Mouse (Mus musculus) midbrain, embryonic 13.5 days (tissue): ENCODE data around the gene Pld6. TPM values are rescaled to one million over a fixed set of nuclear protein-coding genes. Genes with fewer than 3 reads are reported as not detected.

Experiments used
- ATAC-seq: fragments of 200-750 bp; cut with Nextera tagmentation; 2 replicates; pipeline ENCODE4 v1.8.0; 2017; ENCODE audit warnings: mild to moderate bottlenecking, moderate TSS enrichment, moderate library complexity
- H3K27ac ChIP-seq: fragments of 300-500 bp; sonication (generic); 2 replicates; pipeline ENCODE4 v1.5.1; 2015; ENCODE audit warnings: inconsistent platforms, mild to moderate bottlenecking, moderate library complexity
- H3K27me3 ChIP-seq: fragments of 300-500 bp; sonication (generic); 2 replicates; pipeline ENCODE4 v1.6.1; 2015; ENCODE audit warnings: mild to moderate bottlenecking, inconsistent platforms
- H3K36me3 ChIP-seq: fragments of 300-500 bp; sonication (generic); 2 replicates; pipeline ENCODE4 v1.6.1; 2015; ENCODE audit warnings: mild to moderate bottlenecking, inconsistent platforms
- H3K4me1 ChIP-seq: fragments of 300-500 bp; sonication (generic); replicated peaks from 2 replicates; pipeline ENCODE4 v1.6.1; 2015; ENCODE audit warnings: inconsistent platforms
- H3K4me2 ChIP-seq: fragments of 300-500 bp; sonication (generic); replicated peaks from 2 replicates; pipeline ENCODE4 v1.6.1; 2015; ENCODE audit warnings: moderate library complexity, mild to moderate bottlenecking, inconsistent platforms
- H3K4me3 ChIP-seq: fragments of 300-500 bp; sonication (generic); replicated peaks from 2 replicates; pipeline ENCODE4 v1.5.1; 2015; ENCODE audit warnings: mild to moderate bottlenecking, inconsistent platforms
- H3K9ac ChIP-seq: fragments of 300-500 bp; sonication (generic); replicated peaks from 2 replicates; pipeline ENCODE4 v1.6.1; 2015; ENCODE audit warnings: mild to moderate bottlenecking, inconsistent platforms
- H3K9me3 ChIP-seq: fragments of 300-500 bp; sonication (generic); 2 replicates; pipeline ENCODE4 v1.6.1; 2016; ENCODE audit warnings: mild to moderate bottlenecking, inconsistent platforms
- WGBS: fragments of 180-500 bp; shearing (Covaris S2); methylation state at CpG from one replicate; pipeline ENCODE4 v1.1.7; 2015; 5-methylcytosine and 5-hydroxymethylcytosine counted together
- polyA plus RNA-seq: library from polyadenylated mRNA; unstranded; fragments of >200 nt; fragmentation: Nextera tagmentation; extraction: Ambion mirVana; gene quantifications from 2 replicates; pipeline ENCODE4 v1.2.1, GENCODE M21; 2015

Gene Pld6
- polyA plus RNA-seq, 1 experiment from 2014 or later: 2.7 TPM

- no peak overlapping the region for H3K4me2 ChIP-seq
- no peaks in the 10 kb centered on the region for H3K9me3 ChIP-seq
- no peaks in the 10 kb centered on the region; the same call in 1 of the 2 replicates for H3K27me3 ChIP-seq
- 94% methylated on average over 4 of the region's 4 CpGs for WGBS
- no peak overlapping the region for H3K4me3 ChIP-seq
- peaks cover 37% of the 10 kb centered on the region for H3K36me3 ChIP-seq
- ATAC-seq: no peak
- no peak overlapping the region for H3K9ac ChIP-seq
- no peaks in the 10 kb centered on the region for H3K4me1 ChIP-seq
- H3K27ac ChIP-seq: no peak overlapping the region
These were observed 7.2 kb downstream of the Pld6 start for GRCm38 (mm10) chr11:59780241-59780640.

DNA sequence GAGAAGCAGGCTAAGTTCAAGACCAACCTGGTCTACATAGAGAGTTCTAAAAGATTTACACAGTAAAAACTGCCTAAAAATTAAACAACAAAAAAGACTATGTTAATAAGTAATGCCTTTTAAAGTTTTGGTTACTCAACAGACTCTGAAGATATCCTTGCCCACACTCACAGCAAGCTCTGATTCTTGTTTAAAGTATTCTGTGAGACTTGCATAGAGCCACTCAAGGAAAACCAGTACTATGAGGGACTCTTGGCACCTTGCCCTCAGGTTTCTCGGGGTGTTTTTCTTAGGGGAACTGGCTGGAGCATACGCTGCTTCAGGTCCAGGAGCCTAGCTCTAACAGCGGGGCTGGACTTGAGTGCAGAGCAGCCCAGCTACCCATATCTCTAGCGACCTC is 8.0 kb downstream of the Pld6 start:
- Histone ChIP-seq H3K4me2 (no peak overlapping the region), H3K4me3 (no peak overlapping the region), H3K9me3 (no peaks in the 10 kb centered on the region), H3K27me3 (no peaks in the 10 kb centered on the region), H3K36me3 (peaks cover 45% of the 10 kb centered on the region), H3K9ac (no peak overlapping the region), H3K4me1 (no peaks in the 10 kb centered on the region), H3K27ac (no peak overlapping the region)
- 94% methylated on average over 4 of the region's 4 CpGs for WGBS
- no peak for ATAC-seq

DNA sequence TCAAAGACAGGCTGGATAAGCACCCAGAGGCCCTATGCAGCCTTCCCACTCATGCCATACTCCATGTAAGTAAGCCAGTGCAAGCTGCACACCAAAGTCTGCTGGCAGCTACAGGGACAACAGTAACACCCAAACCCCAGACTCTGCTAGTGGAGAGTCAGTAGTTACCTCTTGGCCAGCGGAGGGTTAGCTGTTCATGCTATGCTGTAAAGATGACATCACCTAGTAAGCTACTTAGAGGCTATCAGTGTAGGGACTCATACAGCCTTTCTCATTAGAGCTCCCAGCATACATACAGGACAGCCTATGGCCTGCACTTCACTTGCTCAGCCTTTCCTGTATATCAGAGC is 8.6 kb downstream of the Pld6 start:
- Histone ChIP-seq H3K27me3 (no peaks in the 10 kb centered on the region), H3K4me3 (no peak overlapping the region), H3K9ac (no peak overlapping the region), H3K36me3 (peaks cover 50% of the 10 kb centered on the region), H3K27ac (no peak overlapping the region), H3K9me3 (no peaks in the 10 kb centered on the region), H3K4me1 (no peaks in the 10 kb centered on the region), H3K4me2 (no peak overlapping the region)
- 68% methylated on average over 1 of the region's 1 CpGs for WGBS
- ATAC-seq: 0 out of 2 replicates have a peak, but pooled peaks have one; percentile 50

DNA sequence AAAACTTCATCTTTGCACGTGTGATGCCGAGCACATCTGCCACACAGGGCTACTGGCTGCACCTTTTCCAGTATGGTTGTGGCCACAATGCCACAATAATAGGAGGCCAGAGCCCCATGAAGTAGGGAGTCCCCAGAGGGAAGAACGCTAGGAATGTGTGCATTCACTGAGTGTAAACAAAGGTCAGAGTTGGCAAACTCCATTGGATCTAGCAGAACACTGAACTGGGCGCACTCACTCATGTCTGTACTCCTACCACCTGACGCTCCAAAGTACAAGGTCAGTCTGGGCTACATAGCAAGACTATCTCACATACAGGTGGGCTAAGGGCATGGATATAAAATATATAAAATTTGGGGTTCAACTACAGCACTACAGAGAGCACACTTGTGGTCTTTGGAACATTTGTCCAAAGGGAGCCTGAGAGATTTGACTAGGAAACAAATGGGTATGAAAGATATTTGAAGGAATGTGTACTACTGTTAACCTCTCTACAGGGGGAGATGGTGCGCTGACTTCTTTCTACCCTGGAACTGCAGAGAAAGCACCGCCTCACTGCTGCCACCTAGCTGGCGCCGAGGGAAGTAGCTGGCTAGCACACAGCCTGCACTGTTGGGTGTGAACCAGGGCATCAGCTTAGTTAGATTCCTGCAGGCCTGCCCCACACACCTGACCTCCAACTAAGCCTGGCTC is 9.1 kb downstream of the Pld6 start:
- H3K9me3 ChIP-seq: no peaks in the 10 kb centered on the region
- H3K9ac ChIP-seq: no peak overlapping the region
- H3K4me1 ChIP-seq: no peaks in the 10 kb centered on the region
- ATAC-seq: 0 out of 2 replicates have a peak, but pooled peaks have one; percentile 24
- H3K27me3 ChIP-seq: no peaks in the 10 kb centered on the region
- peaks cover 56% of the 10 kb centered on the region for H3K36me3 ChIP-seq
- H3K27ac ChIP-seq: no peak overlapping the region
- no peak overlapping the region for H3K4me3 ChIP-seq
- no peak overlapping the region for H3K4me2 ChIP-seq
- 53% methylated on average over 9 of the region's 9 CpGs for WGBS

DNA sequence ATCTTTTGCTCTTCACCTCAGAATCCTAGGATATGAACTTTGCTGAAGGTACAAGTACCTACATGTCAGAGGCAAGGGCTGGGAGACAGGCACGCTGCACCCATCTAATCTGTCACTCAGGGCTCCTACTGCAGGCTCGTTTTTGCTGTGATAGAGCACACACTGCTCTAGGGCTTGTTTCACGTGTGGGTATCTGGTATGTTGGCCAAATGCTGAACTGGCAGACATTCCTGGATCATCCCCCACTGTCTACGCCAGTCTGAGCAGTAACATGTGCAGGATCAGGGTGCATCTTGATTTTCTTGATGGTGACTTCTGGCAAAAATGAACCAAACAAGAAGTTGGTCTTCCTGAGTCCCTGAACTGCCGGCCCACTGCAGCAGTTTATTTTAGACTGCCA is 10.2 kb downstream of the Pld6 start:
- no peak overlapping the region for H3K4me2 ChIP-seq
- no peak overlapping the region for H3K27ac ChIP-seq
- no peaks in the 10 kb centered on the region for H3K4me1 ChIP-seq
- 92% methylated on average over 5 of the region's 5 CpGs for WGBS
- peaks cover 65% of the 10 kb centered on the region for H3K36me3 ChIP-seq
- H3K4me3 ChIP-seq: no peak overlapping the region
- no peak overlapping the region for H3K9ac ChIP-seq
- H3K9me3 ChIP-seq: no peaks in the 10 kb centered on the region
- ATAC-seq: no peak
- no peaks in the 10 kb centered on the region for H3K27me3 ChIP-seq

- no peak overlapping the region for H3K27ac ChIP-seq
- 74% methylated on average over 13 of the region's 13 CpGs for WGBS
These were observed 11.9 kb downstream of the Pld6 start for GRCm38 (mm10) chr11:59775435-59776148.

DNA sequence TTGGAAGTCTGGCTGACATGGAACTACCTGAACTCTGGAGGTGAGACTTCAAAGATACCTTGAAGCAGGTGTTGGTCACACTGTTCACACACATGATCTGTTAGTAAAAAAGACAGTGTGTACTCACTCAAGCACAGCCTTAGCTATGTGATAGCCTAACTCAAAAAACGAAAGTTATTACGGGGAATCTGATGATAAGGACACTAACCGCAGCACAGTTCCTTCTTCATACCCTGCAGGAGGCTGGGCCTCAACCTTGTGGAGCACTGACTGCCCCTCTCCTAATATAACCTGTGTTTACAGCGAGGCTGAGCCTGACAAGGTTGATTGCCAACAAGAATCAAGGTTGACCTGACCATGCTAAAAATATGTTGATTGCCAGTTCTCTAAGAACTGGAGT is 12.9 kb downstream of the Pld6 start:
- WGBS: 94% methylated on average over 4 of the region's 4 CpGs
- H3K27ac ChIP-seq: no peak overlapping the region
- no peak for ATAC-seq
- H3K9ac ChIP-seq: no peak overlapping the region
- H3K9me3 ChIP-seq: no peaks in the 10 kb centered on the region
- no peak overlapping the region for H3K4me2 ChIP-seq
- H3K27me3 ChIP-seq: no peaks in the 10 kb centered on the region
- no peaks in the 10 kb centered on the region for H3K4me1 ChIP-seq
- H3K36me3 ChIP-seq: peaks cover 93% of the 10 kb centered on the region
- no peak overlapping the region for H3K4me3 ChIP-seq

More at GRCm38 (mm10) chr11:59775435-59776148, 11.9 kb downstream of the Pld6 start:
- Histone ChIP-seq H3K4me1 (no peaks in the 10 kb centered on the region), H3K27me3 (no peaks in the 10 kb centered on the region), H3K4me3 (no peak overlapping the region), H3K9me3 (no peaks in the 10 kb centered on the region), H3K36me3 (peaks cover 82% of the 10 kb centered on the region), H3K4me2 (no peak overlapping the region), H3K9ac (no peak overlapping the region)
- no peak for ATAC-seq

DNA sequence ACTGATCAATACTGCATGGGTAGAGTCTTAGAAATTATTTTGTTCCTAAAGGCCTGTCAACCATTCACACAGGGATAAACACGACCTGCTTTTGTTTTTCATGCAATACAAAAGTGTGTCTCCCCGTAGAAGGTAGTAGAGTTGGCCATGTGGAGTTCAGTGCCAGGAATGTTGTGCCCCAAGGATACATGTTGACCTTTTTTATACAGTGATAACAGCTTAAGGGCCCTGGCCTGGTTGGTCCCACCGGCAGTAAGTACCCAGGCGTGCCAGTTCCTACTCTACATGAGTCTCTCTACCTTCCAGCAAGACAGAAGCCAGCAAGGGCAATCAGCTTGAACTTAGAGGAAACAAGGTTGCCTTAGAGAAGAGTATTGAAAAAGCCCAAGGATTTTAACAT is 14.5 kb downstream of the Pld6 start:
- 88% methylated on average over 4 of the region's 4 CpGs for WGBS
- no peaks in the 10 kb centered on the region for H3K9me3 ChIP-seq

DNA sequence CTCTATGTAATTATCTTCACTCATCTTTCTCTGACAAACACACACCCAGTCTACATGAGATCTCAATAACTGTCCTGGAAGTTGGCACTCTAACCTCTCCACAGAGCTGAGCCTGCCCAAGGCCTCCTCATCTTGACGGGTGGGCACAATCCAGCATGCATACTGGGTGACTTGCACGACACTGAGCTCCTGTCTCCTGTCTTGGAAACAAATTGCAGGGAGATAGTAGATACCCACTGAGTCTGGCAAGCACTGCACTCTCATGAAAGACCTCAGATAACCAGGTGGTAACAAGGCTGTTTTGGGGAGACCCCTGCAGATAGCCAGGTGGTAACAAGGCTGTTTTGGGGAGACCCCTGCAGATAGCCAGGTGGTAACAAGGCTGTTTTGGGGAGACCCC is 15.2 kb downstream of the Pld6 start:
- H3K4me1 ChIP-seq: no peaks in the 10 kb centered on the region
- H3K4me2 ChIP-seq: no peak overlapping the region
- WGBS: 95% methylated on average over 2 of the region's 2 CpGs
- no peaks in the 10 kb centered on the region for H3K27me3 ChIP-seq
- H3K9me3 ChIP-seq: no peaks in the 10 kb centered on the region
- no peak overlapping the region for H3K9ac ChIP-seq
- ATAC-seq: no peak
- H3K36me3 ChIP-seq: peaks cover 99% of the 10 kb centered on the region
- H3K27ac ChIP-seq: no peak overlapping the region
- no peak overlapping the region for H3K4me3 ChIP-seq

More for the DNA sequence above, 14.5 kb downstream of the Pld6 start:
- no peak overlapping the region for H3K4me3 ChIP-seq
- H3K4me1 ChIP-seq: no peaks in the 10 kb centered on the region
- peaks cover 99% of the 10 kb centered on the region for H3K36me3 ChIP-seq
- no peaks in the 10 kb centered on the region for H3K27me3 ChIP-seq
- H3K27ac ChIP-seq: no peak overlapping the region
- no peak overlapping the region for H3K9ac ChIP-seq
- no peak overlapping the region for H3K4me2 ChIP-seq
- no peak for ATAC-seq

DNA sequence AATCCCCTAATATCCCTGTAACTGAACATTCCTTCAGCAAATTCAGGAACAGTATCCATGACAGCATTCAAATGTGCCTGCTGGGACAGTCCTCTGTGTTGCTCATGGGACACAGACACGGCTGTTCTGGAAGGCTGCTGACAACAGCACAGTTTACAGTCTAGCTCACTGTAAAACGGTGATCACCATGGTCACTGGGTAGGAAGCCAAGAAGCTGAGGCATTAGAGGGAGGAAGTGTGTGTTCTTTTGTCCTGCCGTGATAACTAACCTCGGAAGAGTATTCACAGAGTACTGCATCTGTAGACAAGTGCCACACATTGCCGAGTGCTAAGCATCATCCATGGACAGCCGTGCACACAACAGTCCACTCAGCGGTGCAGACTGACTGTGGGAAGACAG is 16.7 kb downstream of the Pld6 start:
- Histone ChIP-seq H3K9me3 (no peaks in the 10 kb centered on the region), H3K9ac (no peak overlapping the region), H3K4me2 (no peak overlapping the region), H3K27ac (no peak overlapping the region), H3K27me3 (no peaks in the 10 kb centered on the region), H3K36me3 (peaks cover 98% of the 10 kb centered on the region), H3K4me1 (no peaks in the 10 kb centered on the region), H3K4me3 (no peak overlapping the region)
- WGBS: 91% methylated on average over 7 of the region's 7 CpGs
- ATAC-seq: no peak

DNA sequence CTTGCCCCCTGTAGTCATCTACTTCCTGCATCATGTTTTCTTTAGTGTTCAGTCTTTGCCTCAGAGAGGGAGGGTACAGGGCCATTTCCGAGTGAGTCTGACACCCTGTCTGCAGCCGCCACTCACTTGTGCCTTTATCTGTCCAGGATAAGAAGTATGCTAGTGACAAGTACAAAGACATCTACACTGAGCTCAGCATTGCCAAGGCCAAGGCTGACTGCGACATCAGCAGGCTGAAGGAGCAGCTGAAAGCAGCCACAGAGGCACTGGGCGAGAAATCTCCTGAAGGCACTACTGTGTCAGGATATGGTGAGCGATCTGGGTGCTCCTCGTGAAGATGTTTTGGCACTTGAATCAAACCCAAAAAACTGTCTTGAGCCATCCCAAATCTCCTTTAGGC is 17.7 kb downstream of the Pld6 start:
- Histone ChIP-seq H3K4me2 (no peak overlapping the region), H3K36me3 (peaks cover 98% of the 10 kb centered on the region), H3K4me1 (no peaks in the 10 kb centered on the region), H3K4me3 (no peak overlapping the region), H3K27me3 (no peaks in the 10 kb centered on the region), H3K27ac (no peak overlapping the region), H3K9me3 (no peaks in the 10 kb centered on the region), H3K9ac (no peak overlapping the region)
- ATAC-seq: no peak
- 91% methylated on average over 6 of the region's 6 CpGs for WGBS

DNA sequence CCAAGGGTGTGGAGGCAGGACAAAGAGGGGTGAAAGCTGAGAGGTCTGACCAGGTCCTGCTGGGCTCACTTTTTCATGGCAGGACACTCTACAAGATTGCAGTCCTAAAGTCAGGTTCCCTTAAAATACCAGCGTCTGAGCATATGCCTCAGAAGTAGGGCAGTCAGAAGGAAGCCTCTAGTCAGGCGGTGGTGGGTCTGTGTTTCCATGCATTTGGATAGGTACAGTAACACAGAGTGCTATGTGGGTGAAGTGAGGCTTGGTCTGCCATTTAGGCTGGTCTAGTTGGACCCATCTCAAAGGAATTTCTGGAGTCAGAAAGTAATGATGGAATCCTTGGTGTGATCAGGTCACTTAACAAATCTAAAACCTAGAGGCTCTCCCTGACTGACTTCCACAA is 18.1 kb downstream of the Pld6 start:
- no peak overlapping the region for H3K27ac ChIP-seq
- WGBS: 98% methylated on average over 2 of the region's 2 CpGs
- H3K27me3 ChIP-seq: no peaks in the 10 kb centered on the region
- H3K9me3 ChIP-seq: no peaks in the 10 kb centered on the region
- no peak overlapping the region for H3K9ac ChIP-seq
- H3K4me2 ChIP-seq: no peak overlapping the region
- no peaks in the 10 kb centered on the region for H3K4me1 ChIP-seq
- peaks cover 98% of the 10 kb centered on the region for H3K36me3 ChIP-seq
- no peak overlapping the region for H3K4me3 ChIP-seq
- ATAC-seq: no peak
